Mouse (Mus musculus) kidney, postnatal 10 days (tissue): Measurements from ENCODE around the gene Tub.

Experiments
- DNase-seq: peaks from one replicate; pipeline ENCODE4 v3.0.0; 2021; ENCODE audit warnings: mixed read lengths

Gene Tub

DNA sequence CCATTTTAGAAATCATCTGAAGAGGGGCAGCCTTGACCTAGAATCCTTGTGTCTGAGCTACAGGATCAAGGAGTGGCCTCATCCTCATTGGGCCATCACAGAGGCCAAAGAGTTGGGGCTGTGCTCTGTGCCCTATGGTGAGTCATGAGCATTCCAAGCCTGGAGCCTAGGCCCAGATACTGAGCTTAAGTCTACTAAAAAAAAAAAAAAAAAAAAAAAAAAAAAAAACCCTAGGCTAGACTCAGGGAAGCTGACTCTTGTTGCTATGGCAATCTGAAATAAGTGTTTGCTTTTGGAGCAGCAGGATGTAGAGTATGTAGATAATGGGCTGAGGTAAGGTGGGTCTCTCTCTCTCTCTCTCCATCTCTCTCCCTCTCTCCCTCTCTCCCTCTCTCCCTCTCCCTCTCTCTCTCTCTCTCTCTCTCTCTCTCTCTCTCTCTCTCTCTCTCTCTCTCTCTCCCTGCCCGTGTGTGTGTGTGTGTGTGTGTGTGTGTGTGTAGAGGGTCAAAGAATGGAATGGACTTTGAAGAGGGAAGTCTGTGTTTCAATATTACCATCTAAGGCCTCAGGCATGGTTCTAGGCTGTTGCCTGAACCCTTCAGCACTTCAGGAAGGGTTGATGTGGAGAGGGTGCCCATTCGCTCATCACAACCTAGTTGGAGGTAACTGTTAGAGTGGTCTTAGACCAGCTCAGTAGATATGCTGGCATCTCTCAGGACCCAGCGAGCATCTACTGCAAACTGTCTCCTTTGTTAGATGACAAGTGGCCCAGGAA, 36.0 kb downstream of the Tub start:
- no peak for DNase-seq

DNA sequence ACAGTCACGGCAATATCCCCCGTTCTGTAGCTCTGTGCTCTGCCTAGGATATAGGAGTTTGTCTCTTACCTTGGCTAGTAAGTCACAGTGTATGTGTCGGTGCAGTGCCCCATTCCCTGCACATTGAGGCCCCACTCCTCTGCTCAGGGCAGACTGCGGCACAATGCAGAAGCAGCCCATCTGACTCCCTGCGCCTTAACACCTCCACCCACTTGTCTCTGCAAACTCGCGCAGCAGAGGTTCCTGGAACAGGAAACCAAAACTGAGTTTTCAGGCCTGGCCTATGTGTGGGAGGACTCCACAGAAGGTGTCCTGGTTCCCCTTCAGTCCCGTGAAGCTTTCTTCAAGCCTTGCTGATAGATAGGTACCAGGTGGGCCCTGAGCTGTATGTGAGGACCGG, 41.1 kb downstream of the Tub start:
- DNase-seq: no peak

DNA sequence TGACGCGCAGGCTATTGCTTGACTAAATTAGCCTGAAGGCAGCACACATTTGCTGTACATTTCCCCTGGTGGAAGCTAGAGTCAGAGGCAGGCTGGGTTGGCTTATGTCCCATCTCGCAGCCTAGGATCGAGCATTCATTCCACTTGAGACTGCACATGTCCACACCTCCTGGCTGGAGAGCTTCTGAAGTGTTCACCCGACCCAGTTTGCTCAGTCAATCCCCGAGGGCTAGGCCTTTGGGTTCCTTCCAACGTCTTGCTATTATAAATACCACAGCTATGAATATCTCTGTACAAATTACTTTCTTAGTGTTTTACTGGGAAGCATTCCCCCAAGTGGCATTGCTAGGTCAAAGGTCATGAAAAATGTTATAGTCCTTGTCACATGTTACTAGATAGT, 43.1 kb downstream of the Tub start:
- peak; percentile 34 for DNase-seq

DNA sequence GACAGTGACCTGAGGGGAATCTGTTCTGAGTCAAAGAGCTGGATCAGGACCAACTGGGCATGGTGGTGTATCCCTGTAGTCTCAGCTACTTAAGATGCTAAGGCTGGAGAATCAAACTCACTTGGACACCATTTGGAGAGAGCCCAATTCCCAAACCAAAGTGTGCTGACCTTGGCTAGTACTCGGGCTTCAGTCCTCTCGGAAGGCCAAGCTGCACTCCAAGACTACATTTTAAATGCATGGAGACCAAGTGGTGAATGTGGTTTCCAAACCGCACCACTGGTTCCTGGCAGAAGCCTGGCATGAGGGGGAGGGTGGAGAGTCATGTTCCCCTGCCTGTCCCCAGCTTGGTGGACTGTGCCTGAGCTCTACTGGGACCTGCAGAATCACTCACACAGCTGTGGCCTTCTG, 43.7 kb downstream of the Tub start:
- DNase-seq: no peak

DNA sequence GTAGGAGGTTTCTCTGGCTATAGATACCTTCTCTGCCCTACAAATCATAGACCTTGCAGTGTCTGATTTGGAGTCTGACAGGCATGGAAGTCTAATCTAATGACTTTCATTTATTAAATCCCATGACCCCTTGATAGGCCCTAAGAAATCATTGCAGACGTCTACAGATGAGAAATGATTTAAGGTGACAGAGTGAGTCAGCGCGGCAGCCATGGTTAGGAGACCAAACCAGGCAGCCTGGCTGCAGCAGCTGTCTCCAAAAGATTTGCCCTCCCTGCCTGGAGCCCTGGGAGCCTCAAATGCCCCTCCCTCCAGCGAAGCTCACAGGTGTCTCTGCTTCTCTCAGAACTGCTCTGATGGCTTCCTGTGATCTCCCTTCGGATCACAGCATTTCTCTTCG, 46.0 kb downstream of the Tub start:
- no peak for DNase-seq

DNA sequence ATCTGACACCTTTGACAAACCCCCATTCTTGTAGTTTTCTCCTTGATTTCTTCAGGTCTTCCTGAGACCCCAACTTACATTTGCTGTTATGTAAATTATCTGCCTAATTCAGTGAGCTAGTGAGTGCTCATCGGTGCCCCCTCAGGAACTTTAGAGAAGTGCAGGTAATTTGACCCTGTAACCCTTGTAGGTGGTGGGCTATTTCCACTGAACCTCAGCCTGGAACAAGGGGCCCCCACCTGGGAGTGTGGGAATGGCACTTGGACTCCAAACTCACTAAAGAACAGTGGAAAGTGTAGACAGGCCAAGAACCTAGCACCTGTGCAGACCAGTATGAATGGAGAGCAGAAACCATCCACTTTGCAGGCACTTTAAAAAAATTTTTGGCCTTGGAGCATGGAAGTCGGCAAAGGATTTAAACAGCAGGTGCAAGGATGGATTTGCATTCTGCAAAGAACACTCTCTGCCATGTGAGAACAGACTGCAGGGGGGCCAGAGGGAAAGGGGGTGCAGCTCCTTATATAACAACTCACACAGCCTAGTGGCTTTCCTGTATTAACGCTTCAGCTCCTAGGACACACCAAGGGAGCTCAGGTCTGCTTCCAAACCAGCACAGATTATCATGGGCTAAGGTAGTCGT, 50.3 kb downstream of the Tub start:
- peak; percentile 25 for DNase-seq

DNA sequence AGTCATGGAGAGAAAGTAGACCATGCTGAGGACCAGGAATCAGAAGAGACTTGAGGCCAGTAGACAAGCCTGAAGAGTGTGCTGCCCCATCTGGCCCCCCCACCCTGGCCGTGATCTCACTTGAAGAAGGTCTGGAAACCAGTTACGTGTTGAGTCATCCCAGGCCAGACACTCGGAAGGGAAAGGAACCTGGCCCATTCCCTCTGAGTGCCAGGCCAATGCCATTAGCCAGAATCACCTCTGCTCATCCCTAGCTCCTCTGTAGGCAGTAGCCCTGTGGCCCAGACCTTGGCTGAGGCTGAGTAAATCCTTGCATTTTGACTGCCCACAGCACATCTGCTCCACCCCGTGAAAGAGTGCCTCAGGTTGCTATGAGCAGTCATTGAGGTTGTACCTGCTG, 51.8 kb downstream of the Tub start:
- no peak for DNase-seq

DNA sequence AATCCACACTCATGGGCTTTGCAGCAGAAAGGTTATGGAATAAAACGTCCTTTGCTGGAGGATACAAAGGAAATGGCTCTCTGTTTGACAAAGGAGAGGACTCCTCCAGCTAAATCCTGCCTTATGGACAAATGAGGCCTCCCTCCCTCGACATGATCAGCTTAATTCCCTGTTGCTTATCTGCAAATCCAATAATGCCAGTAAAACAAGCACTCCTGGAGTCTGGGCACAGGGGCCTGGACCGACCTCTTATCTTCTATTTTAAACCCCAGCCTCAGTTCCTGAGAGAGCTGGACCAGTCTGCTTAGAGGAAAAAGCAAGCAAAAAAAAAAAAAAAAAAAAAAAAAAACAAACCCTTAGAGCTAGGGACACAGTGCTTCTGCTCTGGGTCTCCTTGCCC, 53.5 kb downstream of the Tub start:
- DNase-seq: no peak

DNA sequence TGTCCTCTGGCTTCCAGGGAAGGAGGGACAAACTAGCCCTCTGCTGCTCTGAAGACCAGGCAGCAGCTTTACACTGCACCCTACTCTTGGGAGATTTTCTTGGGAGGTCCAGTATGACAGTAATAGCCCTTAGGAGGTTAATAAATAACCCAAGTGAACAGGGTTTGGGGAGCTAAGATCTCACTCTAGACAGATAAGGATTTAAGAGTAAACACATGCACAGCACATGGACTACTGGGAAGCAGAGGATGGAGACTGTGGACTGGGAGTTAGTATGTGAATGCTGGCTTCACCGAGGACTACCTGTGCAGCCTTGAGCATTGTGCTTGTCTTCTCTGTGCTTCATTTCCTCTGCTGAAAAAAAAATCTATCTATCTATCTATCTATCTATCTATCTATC, 59.1 kb downstream of the Tub start:
- DNase-seq: no peak

DNA sequence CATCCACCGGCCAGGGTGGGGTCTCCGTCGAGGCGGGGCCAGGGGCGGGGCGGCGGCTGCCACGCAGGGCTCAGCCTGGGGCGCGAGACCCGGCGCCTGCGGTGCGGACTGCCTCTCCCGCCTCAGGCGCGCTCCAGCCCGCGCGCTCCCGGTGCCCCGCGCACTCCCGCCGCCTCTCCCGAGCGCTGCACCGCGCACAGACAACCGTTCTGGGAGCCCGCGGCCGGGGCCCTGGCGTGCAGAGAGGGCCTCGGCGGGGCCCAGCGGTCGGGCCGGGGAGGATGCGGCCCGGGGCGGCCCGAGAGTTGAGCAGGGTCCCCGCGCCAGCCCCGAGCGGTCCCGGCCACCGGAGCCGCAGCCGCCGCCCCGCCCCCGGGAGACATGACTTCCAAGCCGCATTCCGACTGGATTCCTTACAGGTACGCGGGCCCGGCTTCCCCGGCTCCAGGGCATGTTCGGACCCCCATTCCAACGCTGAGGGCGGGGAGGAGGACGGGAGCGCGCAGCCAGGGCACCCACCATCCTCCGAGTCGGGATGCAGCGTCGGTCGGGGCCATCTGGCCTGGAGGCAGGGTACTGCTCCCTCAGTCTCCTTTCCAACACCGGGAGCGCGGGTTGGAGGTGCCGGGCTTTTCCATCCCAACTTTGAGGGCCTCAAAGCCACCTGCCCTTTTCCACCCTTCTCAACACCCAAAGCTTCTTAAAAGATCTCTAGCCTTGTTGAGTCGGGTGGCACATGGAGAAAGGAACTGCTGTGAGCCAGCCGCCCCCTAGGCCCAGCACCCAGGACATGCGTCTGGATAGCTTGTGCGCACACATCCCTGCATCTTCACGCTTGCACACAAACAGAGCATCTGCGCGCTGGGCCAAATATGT, 60.8 kb downstream of the Tub start:
- peak; percentile 15 for DNase-seq

DNA sequence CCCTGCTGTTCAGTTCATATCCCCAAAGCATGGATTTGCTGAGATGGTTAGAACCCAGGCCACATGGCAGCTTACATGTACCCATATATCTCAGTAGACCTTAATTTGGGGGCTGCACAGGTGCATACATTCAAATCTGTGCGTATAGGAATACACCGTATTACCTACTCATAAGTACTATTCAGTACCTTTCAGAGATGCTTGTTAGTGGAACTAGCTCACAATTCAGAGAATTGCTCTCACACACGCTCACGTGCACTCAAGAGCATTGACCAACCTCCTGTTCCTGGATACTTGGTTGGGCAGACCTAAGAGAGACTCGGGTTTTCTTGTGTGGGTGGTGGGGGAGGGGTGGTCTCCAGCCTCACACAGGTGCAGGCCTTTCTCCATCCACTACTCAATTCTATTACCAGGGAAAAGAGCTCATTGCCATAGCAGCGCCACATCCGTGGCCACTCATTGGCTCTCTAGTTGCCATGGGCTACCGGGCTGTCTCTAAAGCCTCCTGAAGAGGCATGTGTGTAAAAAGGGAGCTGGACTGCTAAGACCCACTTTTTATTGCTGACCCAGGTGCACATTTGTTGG, 61.5 kb downstream of the Tub start:
- DNase-seq: no peak

DNA sequence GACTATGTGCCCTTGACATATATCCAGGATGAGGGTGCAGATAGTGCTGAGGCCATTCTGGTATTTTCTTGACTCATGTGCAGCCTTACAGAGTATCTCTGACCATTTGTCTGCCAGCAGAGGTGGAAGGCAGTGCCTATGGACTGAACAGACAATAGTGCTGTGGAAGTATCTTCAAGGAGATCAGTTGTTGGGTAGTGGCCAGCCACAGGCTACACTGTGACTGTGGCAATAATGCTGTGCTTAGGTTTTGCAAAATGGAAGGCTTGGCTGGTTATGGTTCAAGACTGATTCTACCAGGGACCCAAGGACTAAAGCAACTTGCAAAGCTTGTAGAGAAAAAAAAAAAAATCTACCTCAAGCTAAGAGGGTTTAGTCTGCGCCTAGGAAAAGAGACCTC, 62.4 kb downstream of the Tub start:
- DNase-seq: no peak

DNA sequence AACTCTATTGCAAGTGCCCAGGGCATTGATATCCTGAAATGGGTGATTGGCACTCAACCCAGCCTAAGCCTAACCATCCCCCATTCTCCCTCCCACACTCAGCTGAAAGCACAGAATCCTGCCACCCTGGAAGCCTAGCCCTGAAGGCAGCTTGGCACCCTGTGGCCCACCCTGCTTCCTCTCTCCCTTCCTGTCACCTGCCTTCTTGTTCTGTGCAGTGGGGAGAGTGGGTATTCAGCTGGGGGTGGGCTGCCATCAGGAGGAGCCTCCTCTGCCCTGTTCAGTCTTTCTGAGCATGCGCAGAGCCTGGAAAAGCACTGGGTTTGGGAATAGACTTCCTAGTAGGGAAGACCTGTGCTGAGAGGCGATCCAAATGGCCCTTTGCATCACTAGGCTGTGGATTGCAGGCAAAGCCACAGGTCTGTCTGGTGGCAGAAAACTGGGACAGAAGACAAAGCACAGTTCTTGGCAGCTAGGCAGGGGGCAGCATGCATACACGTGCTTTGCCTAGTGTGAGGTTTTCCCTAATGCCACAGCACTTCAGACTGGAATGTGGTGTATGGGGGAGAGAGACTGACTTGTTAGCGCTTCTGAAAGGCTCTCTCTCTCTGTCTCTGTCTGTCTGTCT, 63.0 kb downstream of the Tub start:
- no peak for DNase-seq

DNA sequence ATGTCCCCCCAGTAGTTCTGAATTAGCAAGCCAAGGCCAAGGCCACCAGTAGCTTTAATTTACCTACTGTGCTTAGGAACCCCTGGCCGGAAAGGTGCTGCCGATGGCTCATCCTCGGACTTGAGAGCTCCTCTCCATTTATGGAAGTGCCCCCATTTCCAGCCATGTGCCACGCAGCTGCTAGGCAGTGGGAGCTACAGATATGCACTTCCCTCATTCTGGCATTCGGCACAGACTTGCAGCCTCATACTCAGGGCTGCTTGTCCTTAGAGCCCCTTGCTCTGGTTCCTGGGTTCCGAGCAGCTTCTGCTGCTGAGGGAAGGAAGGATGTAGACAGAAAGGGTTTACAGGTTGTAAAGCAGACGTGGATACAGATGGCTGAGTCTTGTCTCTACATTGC, 64.7 kb downstream of the Tub start:
- DNase-seq: no peak

DNA sequence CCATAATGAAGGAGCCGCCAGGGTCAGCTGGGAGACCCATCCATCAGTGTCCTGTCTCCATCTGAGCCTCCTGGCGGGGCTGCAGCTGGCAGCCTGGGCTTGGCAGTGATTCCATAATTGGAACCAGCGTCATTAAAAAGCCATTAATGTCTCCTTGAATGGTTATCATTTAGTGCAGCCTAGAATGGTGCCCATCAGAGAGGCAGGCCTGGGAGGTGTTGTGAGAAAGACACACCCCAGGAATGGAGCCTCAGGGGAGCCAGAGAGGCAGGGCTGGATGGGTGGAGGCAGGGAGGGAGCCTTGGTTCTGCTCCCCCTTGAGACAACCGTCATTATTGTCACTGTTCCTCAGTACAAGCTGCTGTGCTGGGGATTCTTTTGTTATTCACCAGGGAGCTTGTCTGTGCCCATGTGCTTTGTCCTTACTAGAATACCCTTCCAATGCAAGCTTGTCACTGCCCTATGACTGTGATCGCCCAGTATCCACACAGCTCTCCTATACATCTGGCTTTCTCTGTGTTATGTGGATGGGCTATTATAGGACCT, 66.3 kb downstream of the Tub start:
- DNase-seq: no peak

DNA sequence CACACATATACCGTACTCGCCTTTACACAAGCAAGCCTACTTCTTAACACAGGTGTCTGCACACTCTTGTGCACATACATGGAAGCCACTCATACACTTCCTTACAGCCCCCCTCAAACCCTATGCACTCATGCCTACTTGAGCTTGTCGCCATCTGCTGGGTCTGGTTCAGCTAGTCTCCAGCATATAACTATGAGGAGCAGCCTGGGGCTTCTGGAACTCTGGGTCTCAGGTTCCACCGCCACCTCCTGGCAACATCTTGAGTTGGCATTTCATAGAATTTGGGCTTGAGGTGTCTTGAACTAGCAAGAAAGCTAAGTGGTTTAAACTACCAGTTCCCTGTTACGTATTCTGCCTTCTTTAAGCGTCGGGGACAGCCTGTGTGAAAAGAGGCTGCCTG, 69.1 kb downstream of the Tub start:
- DNase-seq: no peak

DNA sequence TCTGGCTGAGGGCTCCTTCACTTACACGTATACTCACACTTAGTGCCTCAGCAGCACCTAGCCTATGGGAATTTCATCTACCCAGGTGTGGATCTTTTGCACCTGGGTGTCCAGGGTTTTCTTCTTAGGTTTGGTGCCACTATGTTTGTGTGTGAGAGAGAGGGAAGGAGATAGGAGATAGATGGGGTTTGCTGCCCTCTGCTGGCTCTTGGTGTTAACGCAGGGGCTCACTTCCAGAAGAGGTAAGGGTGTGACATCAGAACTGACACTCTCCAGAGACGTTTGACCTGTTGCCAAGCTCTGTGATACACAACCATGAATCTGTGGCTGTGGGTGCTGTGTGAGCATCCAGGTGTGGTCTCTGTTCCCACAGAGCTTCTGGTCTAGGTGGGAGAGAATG, 71.3 kb downstream of the Tub start:
- DNase-seq: peak; percentile 79

DNA sequence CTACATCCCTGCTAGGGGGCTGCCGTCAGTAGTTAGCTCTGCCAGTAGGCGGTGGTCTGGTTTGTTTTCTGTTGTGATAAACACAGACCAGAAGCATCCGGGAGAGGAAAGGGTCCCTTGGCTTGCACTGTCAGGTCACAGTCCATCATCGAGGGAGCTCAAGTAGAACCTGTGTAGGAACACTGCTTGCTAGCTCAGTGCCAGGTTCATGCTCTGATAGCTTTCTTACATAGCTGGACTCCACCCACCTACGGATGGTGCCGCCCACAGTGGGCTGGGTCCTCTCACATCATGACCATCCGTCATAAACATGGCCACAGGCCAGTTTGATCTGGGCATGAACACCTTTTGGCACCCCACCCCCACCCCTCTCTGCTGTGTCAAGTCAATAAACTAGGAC, 75.6 kb downstream of the Tub start:
- DNase-seq: no peak

DNA sequence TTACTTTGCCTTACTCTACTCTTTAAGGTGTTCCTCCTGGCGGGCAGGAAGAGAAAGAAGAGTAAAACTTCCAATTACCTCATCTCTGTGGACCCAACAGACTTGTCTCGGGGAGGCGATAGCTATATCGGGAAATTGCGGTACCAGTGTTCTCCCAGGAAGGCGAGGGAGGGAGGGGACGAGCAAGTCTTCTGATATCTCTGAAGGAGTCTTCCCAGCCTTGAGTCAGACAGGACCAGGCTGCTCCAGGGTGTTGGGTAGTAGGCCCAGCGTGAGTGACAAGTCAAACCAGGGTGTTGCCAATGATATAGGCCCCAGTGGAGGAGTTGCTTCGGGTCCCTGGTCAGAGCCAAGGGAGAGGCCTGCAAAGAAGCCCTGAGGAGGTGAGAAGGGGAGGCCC, 76.8 kb downstream of the Tub start:
- no peak for DNase-seq

DNA sequence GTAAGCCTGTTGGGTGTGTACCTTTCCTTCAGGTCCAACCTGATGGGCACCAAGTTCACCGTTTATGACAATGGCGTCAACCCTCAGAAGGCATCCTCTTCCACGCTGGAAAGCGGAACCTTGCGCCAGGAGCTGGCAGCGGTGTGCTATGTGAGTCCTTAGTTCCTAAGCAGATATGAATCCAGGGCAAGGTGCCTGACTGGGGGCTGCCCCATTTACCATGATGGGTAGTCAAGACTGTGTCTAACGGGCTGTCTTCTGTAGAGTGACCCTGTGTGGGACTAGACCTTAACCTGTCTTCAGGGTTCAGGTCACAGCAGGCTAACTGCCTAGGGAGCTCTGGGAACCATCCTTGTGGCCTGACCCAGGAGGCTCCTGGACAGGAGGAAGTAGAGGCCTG, 77.6 kb downstream of the Tub start:
- DNase-seq: no peak

DNA sequence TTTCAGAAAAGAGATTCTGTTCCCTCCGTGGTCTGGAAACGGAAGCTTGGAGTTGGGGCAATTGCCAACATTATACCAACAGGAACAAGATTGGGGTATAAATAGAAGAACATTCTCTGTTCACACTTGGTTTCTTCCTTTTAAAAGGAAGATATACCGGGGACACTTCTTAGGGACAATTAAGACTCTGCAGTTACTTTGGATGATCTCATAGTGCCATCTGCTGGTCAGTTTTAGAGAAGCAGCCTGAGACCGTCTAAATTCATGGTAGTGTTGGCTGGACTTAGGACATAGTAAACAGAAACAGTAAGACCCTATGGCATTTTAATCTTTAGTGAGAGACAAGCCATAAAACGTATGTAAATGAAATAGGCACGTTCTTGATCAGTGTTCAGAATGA, 78.1 kb downstream of the Tub start:
- DNase-seq: peak; percentile 72

DNA sequence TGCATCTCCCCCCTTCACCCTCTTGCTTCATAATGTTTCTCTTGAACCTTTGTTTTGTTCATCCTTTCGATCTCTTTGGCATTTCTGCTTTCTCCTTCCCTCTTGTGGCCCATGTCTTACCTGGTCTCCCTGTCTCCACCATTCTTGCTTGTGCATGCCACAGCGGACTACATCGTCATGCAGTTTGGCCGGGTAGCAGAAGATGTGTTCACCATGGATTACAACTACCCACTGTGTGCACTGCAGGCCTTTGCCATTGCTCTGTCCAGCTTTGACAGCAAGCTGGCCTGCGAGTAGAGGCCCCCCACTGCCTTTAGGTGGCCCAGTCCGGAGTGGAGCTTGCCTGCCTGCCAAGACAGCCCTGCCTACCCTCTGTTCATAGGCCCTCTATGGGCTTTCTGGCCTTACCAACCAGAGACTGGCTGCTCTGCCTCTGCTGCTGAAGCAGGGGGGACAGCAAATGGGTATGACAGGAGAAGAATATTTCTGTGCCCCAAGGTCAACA, 79.9 kb downstream of the Tub start:
- no peak for DNase-seq

DNA sequence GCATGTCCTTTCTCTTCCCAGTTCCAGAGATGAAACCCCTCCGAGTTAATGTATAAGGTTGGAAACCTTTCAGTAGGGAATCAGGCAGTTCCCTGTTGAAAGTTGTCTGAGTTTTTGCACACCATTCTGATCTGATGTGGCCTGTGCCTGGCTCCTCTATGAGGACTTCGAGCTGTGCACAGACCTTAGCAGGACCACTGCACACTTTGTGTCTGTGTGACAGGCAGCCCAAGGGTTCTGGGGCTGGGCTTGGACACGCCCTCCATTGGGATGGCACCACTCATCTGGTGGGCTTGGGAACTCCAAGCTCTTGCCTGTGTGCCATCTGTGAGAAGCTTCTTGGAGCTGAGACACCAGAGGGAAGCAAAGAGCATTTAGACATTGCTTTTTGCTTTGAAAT, 81.2 kb downstream of the Tub start:
- DNase-seq: no peak
